Mouse (Mus musculus): ENCODE data around the gene 4921524J17Rik. TPM values are rescaled to one million over a fixed set of nuclear protein-coding genes. Genes with fewer than 3 reads are reported as not detected.

4921524J17Rik gene
- polyA plus RNA-seq, 1 experiment from 2014 or later: 71.5 TPM

GRCm38 (mm10) chr8:85379142-85379781 lies 53.4 kb downstream of the 4921524J17Rik start:
- H3K4me2 ChIP-seq (ENCODE audit: low read length): no peak overlapping the region
- no peak overlapping the region for H3K4me3 ChIP-seq (replicated peaks; ENCODE audit: low read length)
- no peaks in the 10 kb centered on the region for H3K36me3 ChIP-seq (ENCODE audit: control insufficient read depth, insufficient read depth)
- H3K4me1 ChIP-seq (replicated peaks; ENCODE audit: control insufficient read depth, insufficient read depth, low read length): no peaks in the 10 kb centered on the region
- H3K9ac ChIP-seq (replicated peaks; ENCODE audit: low read depth, low read length): no peak overlapping the region
- WGBS: 39% methylated on average over 2 of the region's 2 CpGs
- no peak overlapping the region for H3K27ac ChIP-seq (ENCODE audit: low read length)
- no peaks in the 10 kb centered on the region for H3K27me3 ChIP-seq (replicated peaks; ENCODE audit: control insufficient read depth, insufficient read depth, low read length)
- no peaks in the 10 kb centered on the region for H3K9me3 ChIP-seq (ENCODE audit: control insufficient read depth, low read length)
- ATAC-seq: no peak

- WGBS: 57% methylated on average over 3 of the region's 3 CpGs
- Histone ChIP-seq H3K4me3 (replicated peaks; ENCODE audit: low read length) (no peak overlapping the region), H3K4me1 (replicated peaks; ENCODE audit: control insufficient read depth, insufficient read depth, low read length) (no peaks in the 10 kb centered on the region), H3K9ac (replicated peaks; ENCODE audit: low read depth, low read length) (no peak overlapping the region), H3K27me3 (replicated peaks; ENCODE audit: control insufficient read depth, insufficient read depth, low read length) (no peaks in the 10 kb centered on the region), H3K9me3 (ENCODE audit: control insufficient read depth, low read length) (no peaks in the 10 kb centered on the region), H3K27ac (ENCODE audit: low read length) (no peak overlapping the region), H3K4me2 (ENCODE audit: low read length) (no peak overlapping the region), H3K36me3 (ENCODE audit: control insufficient read depth, insufficient read depth) (no peaks in the 10 kb centered on the region)
- ATAC-seq: no peak
Observed at GRCm38 (mm10) chr8:85376516-85376915, 56.1 kb downstream of the 4921524J17Rik start.

DNA sequence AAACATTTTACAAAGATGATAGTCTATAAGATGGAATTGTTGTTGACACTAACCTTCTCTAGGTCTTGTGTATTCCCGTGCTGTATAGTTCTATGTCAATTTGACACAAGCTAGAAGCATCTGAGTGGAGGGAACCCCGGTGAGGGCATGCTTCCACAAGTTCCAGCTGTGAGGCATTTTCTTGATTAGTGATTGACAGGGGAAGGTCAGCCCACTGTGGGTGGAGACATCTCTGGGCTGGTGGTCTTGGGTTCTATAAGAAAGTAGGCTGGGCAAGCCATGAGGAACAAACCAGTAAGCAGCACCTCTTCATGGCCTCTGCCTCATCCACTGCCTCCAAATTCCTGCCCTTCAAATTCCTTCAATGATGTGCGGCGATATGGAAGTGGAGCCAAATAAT lies 58.3 kb downstream of the 4921524J17Rik start:
- no peak for ATAC-seq
- no peaks in the 10 kb centered on the region for H3K4me1 ChIP-seq (replicated peaks; ENCODE audit: control insufficient read depth, insufficient read depth, low read length)
- H3K4me2 ChIP-seq (ENCODE audit: low read length): no peak overlapping the region
- H3K9me3 ChIP-seq (ENCODE audit: control insufficient read depth, low read length): no peaks in the 10 kb centered on the region
- H3K4me3 ChIP-seq (replicated peaks; ENCODE audit: low read length): no peak overlapping the region
- 63% methylated on average over 4 of the region's 4 CpGs for WGBS
- no peaks in the 10 kb centered on the region for H3K27me3 ChIP-seq (replicated peaks; ENCODE audit: control insufficient read depth, insufficient read depth, low read length)
- H3K36me3 ChIP-seq (ENCODE audit: control insufficient read depth, insufficient read depth): no peaks in the 10 kb centered on the region
- H3K9ac ChIP-seq (replicated peaks; ENCODE audit: low read depth, low read length): no peak overlapping the region
- H3K27ac ChIP-seq (ENCODE audit: low read length): no peak overlapping the region

DNA sequence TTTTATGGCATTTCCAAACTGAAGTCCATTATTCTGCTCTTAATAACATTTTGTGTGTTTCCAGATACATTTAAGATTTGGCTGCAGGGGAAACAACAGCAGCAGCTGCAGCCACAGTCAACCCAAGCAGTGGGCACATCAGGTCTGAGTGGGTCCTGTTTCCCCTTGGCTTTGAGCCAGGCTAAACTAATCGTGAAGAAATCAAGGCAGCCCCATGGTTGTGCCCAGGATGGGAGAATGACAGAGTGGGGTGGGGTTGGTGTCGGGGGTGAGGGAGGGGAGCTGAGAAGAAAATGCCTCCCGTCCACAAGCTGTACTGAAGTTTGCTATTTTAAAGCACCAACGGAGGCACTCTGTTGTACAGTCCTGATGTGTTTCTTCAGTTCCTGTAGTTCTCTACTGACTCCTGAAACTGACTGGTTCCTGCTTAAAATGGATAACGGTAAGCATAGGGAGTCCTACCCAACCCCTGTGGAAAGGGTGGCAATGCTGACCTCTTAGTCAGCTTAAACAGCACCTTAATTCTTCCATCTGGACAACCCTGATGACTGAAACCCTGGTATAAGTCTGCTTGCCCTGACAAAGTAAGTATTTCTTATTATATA lies 59.1 kb downstream of the 4921524J17Rik start:
- no peak overlapping the region for H3K4me3 ChIP-seq (replicated peaks; ENCODE audit: low read length)
- WGBS: 71% methylated on average over 5 of the region's 5 CpGs

GRCm38 (mm10) chr8:85372465-85372839 lies 60.2 kb downstream of the 4921524J17Rik start:
- H3K4me2 ChIP-seq (ENCODE audit: low read length): no peak overlapping the region
- H3K9ac ChIP-seq (replicated peaks; ENCODE audit: low read depth, low read length): no peak overlapping the region
- no peak for ATAC-seq
- no peaks in the 10 kb centered on the region for H3K9me3 ChIP-seq (ENCODE audit: control insufficient read depth, low read length)
- no peak overlapping the region for H3K4me3 ChIP-seq (replicated peaks; ENCODE audit: low read length)
- WGBS: 91% methylated on average over 1 of the region's 1 CpGs
- H3K27me3 ChIP-seq (replicated peaks; ENCODE audit: control insufficient read depth, insufficient read depth, low read length): no peaks in the 10 kb centered on the region
- H3K27ac ChIP-seq (ENCODE audit: low read length): no peak overlapping the region
- H3K4me1 ChIP-seq (replicated peaks; ENCODE audit: control insufficient read depth, insufficient read depth, low read length): no peaks in the 10 kb centered on the region
- H3K36me3 ChIP-seq (ENCODE audit: control insufficient read depth, insufficient read depth): no peaks in the 10 kb centered on the region

More for the DNA sequence above, 59.1 kb downstream of the 4921524J17Rik start:
- Histone ChIP-seq H3K36me3 (ENCODE audit: control insufficient read depth, insufficient read depth) (no peaks in the 10 kb centered on the region), H3K27me3 (replicated peaks; ENCODE audit: control insufficient read depth, insufficient read depth, low read length) (no peaks in the 10 kb centered on the region), H3K9me3 (ENCODE audit: control insufficient read depth, low read length) (no peaks in the 10 kb centered on the region), H3K4me2 (ENCODE audit: low read length) (no peak overlapping the region), H3K4me1 (replicated peaks; ENCODE audit: control insufficient read depth, insufficient read depth, low read length) (no peaks in the 10 kb centered on the region), H3K9ac (replicated peaks; ENCODE audit: low read depth, low read length) (no peak overlapping the region), H3K27ac (ENCODE audit: low read length) (no peak overlapping the region)
- ATAC-seq: no peak

DNA sequence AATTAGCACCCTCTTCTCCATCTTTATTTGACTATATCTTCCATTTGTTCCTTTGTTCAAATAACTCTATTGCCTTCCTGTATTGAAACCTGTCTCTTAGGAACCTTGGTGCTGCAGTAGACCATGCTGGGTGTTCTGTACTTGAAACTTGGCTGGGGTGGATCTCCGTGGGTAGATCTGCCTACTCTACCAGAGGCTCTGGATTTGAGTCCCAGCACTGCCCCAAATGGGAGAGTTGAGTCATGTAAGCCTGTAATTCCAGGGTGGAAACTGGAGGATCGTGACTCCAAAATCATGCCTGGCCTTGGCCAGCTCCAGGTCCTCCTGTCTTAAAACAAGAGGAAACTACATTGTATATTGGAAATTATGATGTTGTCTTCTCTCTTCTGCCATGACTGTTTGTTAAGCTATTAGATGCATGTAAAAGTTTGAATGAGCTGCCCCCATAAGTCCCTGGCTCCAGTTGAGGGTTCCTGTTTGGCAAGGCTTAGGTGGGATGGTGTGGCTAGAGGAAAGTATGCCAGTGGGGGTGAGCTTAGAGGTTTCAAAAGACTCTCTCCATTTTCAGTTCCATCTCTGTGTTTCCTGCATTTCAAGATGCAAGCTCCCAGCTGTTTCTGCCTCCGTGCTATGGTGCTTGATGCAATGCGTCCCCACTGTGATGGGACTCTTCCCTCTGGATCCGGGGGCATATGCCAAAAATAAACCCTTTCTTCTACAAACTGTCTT lies 60.7 kb downstream of the 4921524J17Rik start:
- Histone ChIP-seq H3K9me3 (ENCODE audit: control insufficient read depth, low read length) (no peaks in the 10 kb centered on the region), H3K27me3 (replicated peaks; ENCODE audit: control insufficient read depth, insufficient read depth, low read length) (no peaks in the 10 kb centered on the region), H3K4me2 (ENCODE audit: low read length) (no peak overlapping the region), H3K4me1 (replicated peaks; ENCODE audit: control insufficient read depth, insufficient read depth, low read length) (no peaks in the 10 kb centered on the region), H3K27ac (ENCODE audit: low read length) (no peak overlapping the region), H3K36me3 (ENCODE audit: control insufficient read depth, insufficient read depth) (no peaks in the 10 kb centered on the region), H3K4me3 (replicated peaks; ENCODE audit: low read length) (no peak overlapping the region), H3K9ac (replicated peaks; ENCODE audit: low read depth, low read length) (no peak overlapping the region)
- WGBS: 91% methylated on average over 5 of the region's 5 CpGs
- no peak for ATAC-seq

- Histone ChIP-seq H3K4me2 (ENCODE audit: low read length) (no peak overlapping the region), H3K9ac (replicated peaks; ENCODE audit: low read depth, low read length) (no peak overlapping the region), H3K36me3 (ENCODE audit: control insufficient read depth, insufficient read depth) (no peaks in the 10 kb centered on the region), H3K9me3 (ENCODE audit: control insufficient read depth, low read length) (no peaks in the 10 kb centered on the region), H3K4me3 (replicated peaks; ENCODE audit: low read length) (no peak overlapping the region), H3K4me1 (replicated peaks; ENCODE audit: control insufficient read depth, insufficient read depth, low read length) (no peaks in the 10 kb centered on the region), H3K27ac (ENCODE audit: low read length) (no peak overlapping the region), H3K27me3 (replicated peaks; ENCODE audit: control insufficient read depth, insufficient read depth, low read length) (no peaks in the 10 kb centered on the region)
- 56% methylated on average over 6 of the region's 6 CpGs for WGBS
- ATAC-seq: no peak
Observed at GRCm38 (mm10) chr8:85365176-85365575, 67.5 kb downstream of the 4921524J17Rik start.

DNA sequence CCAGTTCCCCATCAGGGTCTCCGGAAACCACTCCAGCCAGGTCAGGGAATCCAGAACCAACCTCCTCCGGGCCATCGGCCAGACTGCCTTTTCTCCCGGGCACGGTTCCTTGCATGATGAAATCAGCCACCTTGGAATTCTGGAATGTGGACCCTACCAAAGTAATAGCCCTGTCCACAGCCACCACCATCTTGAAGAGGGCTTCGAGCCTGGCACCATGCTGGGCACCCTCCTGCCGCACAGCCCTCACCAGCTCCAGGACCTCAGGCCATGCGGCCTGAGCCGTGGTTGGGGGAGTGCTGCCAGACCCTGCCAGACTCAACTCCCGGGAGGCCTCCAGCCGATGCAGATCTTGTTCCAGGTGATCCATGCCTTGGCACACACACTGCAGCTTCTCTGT lies 68.0 kb downstream of the 4921524J17Rik start:
- no peaks in the 10 kb centered on the region for H3K36me3 ChIP-seq (ENCODE audit: control insufficient read depth, insufficient read depth)
- no peaks in the 10 kb centered on the region for H3K4me1 ChIP-seq (replicated peaks; ENCODE audit: control insufficient read depth, insufficient read depth, low read length)
- no peak overlapping the region for H3K4me3 ChIP-seq (replicated peaks; ENCODE audit: low read length)
- H3K27ac ChIP-seq (ENCODE audit: low read length): no peak overlapping the region
- H3K9me3 ChIP-seq (ENCODE audit: control insufficient read depth, low read length): no peaks in the 10 kb centered on the region
- H3K4me2 ChIP-seq (ENCODE audit: low read length): no peak overlapping the region
- ATAC-seq: no peak
- 90% methylated on average over 11 of the region's 11 CpGs for WGBS
- no peaks in the 10 kb centered on the region for H3K27me3 ChIP-seq (replicated peaks; ENCODE audit: control insufficient read depth, insufficient read depth, low read length)
- no peak overlapping the region for H3K9ac ChIP-seq (replicated peaks; ENCODE audit: low read depth, low read length)

GRCm38 (mm10) chr8:85363406-85363805 lies 69.2 kb downstream of the 4921524J17Rik start:
- Histone ChIP-seq H3K27me3 (replicated peaks; ENCODE audit: control insufficient read depth, insufficient read depth, low read length) (no peaks in the 10 kb centered on the region), H3K27ac (ENCODE audit: low read length) (no peak overlapping the region), H3K9me3 (ENCODE audit: control insufficient read depth, low read length) (no peaks in the 10 kb centered on the region), H3K4me1 (replicated peaks; ENCODE audit: control insufficient read depth, insufficient read depth, low read length) (no peaks in the 10 kb centered on the region), H3K4me3 (replicated peaks; ENCODE audit: low read length) (no peak overlapping the region), H3K4me2 (ENCODE audit: low read length) (no peak overlapping the region), H3K36me3 (ENCODE audit: control insufficient read depth, insufficient read depth) (no peaks in the 10 kb centered on the region), H3K9ac (replicated peaks; ENCODE audit: low read depth, low read length) (no peak overlapping the region)
- 67% methylated on average over 6 of the region's 6 CpGs for WGBS
- ATAC-seq: no peak

Data from forebrain, embryonic 16.5 days (tissue).